Mouse (Mus musculus): ENCODE data around the gene Zfp189. TPM values are rescaled to one million over a fixed set of nuclear protein-coding genes. Genes with fewer than 3 reads are reported as not detected.

Gene Zfp189
- polyA plus RNA-seq, 1 experiment = not detected

DNA sequence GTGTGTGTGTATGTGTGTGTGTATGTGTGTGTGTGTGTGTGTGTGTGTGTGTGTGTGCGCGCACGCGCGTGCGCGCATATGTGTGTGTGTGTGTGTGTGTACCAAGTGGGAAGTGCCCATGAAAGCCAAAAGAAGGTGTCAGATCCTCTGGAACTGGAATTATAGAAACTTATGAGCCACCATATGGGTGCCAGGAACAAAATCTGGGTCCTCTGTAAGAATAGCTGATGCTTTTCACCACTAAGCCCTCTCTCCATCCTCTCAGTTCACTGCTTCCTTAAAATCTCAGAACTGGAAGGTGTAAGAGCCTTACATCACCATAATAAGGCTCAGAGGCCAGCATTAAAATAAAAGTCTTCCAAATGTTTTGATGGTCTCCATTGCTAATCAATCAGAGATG, 36.4 kb downstream of the Zfp189 start:
- H3K4me1 ChIP-seq (ENCODE audit: control insufficient read depth) = peaks cover 3% of the 10 kb centered on the region; the same call in 1 of the 2 replicates
- TF ChIP-seq TAL1 (IDR thresholded peaks at IDR 0.05; ENCODE audit: low read length) (no peak), GATA1 (IDR thresholded peaks at IDR 0.05; ENCODE audit: low read length) (no peak)
- H3K9me3 ChIP-seq (ENCODE audit: control insufficient read depth, low read length) = no peaks in the 10 kb centered on the region
- no peak overlapping the region for H3K4me3 ChIP-seq (replicated peaks)
- H3K36me3 ChIP-seq (ENCODE audit: control insufficient read depth) = no peaks in the 10 kb centered on the region
- H3K27me3 ChIP-seq (ENCODE audit: control insufficient read depth) = 0 out of 2 replicates have a peak, but pooled peaks cover 2% of the 10 kb centered on the region

DNA sequence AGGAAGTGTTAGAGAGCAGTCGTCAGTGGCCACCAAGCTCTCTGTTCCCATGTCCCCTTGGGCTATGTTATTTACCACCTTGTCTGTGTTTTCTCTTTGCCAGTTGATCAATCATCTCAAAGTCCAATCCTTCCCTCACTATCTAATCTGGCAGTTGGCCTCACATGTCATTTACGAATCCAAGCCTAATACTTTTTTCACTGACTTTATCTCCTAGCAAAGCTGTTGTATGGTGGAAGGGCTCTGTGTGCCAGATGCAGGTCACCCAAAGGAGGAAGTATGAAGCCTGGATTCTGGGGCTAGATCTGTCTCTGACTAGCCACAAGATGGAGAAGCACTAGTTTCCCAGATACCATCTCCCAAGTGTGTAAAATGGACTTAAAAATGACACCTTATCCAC, 37.2 kb downstream of the Zfp189 start:
- Histone ChIP-seq H3K36me3 (ENCODE audit: control insufficient read depth) (no peaks in the 10 kb centered on the region), H3K9me3 (ENCODE audit: control insufficient read depth, low read length) (no peaks in the 10 kb centered on the region), H3K4me3 (replicated peaks) (no peak overlapping the region), H3K27me3 (ENCODE audit: control insufficient read depth) (0 out of 2 replicates have a peak, but pooled peaks cover 2% of the 10 kb centered on the region), H3K4me1 (ENCODE audit: control insufficient read depth) (peaks cover 3% of the 10 kb centered on the region; the same call in 1 of the 2 replicates)
- TF ChIP-seq TAL1 (IDR thresholded peaks at IDR 0.05; ENCODE audit: low read length) (no peak), GATA1 (IDR thresholded peaks at IDR 0.05; ENCODE audit: low read length) (no peak)

DNA sequence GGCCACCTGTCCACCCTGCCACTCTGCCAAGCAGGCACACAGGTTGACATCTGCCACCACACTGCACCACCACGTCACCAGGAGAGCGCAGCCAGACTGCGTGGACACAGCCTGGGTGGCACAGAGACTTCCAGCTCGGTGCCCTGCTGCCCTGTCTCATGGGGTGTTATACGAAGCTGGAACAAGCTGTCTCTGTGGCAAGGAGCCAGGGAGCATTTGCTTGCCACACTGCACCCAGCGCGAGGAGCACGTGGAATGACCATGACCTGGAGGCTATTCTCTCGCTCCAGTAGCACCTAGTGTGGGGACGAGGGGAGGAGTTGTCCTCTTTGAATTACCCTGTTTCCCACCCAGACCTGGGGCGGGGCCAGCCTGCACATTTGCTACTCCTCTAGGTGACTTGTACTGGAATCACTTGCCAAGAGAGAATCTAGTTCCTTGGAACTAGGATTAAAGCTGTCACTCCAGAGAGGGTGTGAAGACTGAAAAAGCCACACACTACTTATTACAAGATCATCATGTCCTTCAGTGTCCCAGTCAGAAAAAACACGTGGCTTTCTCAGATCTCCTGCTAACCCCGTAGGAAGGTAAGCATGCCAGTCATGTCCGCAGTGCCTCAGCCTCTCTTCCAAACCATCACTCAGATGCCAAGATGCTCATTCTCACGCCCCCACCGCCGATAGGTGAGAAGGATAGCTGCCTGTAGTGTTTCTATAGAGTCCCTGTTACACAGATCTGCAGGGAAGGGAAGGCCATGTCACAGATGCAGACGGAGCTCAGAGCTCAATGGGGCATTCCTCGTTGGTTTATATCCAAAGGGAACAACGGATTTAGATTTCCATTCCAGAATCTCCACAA, 39.2 kb downstream of the Zfp189 start:
- 0 out of 2 replicates have a peak, but pooled peaks cover 2% of the 10 kb centered on the region for H3K27me3 ChIP-seq (ENCODE audit: control insufficient read depth)
- H3K9me3 ChIP-seq (ENCODE audit: control insufficient read depth, low read length) = no peaks in the 10 kb centered on the region
- peaks cover 3% of the 10 kb centered on the region; the same call in 1 of the 2 replicates for H3K4me1 ChIP-seq (ENCODE audit: control insufficient read depth)
- no peak overlapping the region for H3K4me3 ChIP-seq (replicated peaks)
- H3K36me3 ChIP-seq (ENCODE audit: control insufficient read depth) = no peaks in the 10 kb centered on the region
- TF ChIP-seq GATA1 (IDR thresholded peaks at IDR 0.05; ENCODE audit: low read length) (no peak), TAL1 (IDR thresholded peaks at IDR 0.05; ENCODE audit: low read length) (no peak)

DNA sequence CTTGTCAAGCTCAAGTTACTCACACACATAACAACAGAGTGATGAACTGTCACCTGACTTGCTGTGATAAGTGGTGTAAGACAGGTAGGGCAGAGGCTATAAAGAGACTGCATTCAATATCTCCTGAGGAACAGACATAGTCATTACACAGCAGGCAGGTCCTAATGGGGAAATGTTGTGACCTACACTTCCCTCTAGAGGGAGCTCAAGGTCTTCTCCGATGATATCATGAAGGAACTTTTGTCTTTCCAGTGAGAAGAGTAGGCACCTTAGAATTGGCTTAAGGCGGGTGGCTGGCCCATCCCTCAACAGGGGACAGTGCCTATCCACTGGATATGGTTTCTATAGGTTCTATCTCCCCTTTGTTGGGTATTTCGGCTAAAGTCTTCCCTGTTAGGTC, 46.6 kb downstream of the Zfp189 start:
- H3K27me3 ChIP-seq (ENCODE audit: control insufficient read depth) = no peaks in the 10 kb centered on the region
- H3K36me3 ChIP-seq (ENCODE audit: control insufficient read depth) = no peaks in the 10 kb centered on the region
- no peaks in the 10 kb centered on the region; the same call in 1 of the 2 replicates for H3K4me1 ChIP-seq (ENCODE audit: control insufficient read depth)
- no peaks in the 10 kb centered on the region for H3K9me3 ChIP-seq (ENCODE audit: control insufficient read depth, low read length)
- TF ChIP-seq GATA1 (IDR thresholded peaks at IDR 0.05; ENCODE audit: low read length) (no peak), TAL1 (IDR thresholded peaks at IDR 0.05; ENCODE audit: low read length) (no peak)
- H3K4me3 ChIP-seq (replicated peaks) = no peak overlapping the region

DNA sequence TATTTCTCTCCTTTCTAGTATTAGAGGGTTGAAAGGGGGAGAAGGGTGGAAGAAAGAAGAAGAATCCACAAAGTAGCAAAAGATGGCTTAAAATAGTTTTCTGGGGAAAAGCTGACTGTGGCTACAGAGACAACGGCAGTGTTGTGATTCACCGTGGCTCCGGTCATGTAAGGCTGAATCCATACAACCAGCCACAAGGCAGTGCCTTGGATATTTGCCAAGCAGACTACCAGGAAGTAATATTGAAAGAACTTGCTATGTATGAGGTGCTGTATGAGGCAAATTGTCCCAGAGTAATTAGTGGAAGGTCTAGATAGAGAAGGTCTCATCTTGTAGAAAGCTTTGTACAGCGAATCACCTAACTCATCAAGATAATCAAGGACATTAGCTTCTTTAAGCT, 51.2 kb downstream of the Zfp189 start:
- Histone ChIP-seq H3K27me3 (ENCODE audit: control insufficient read depth) (no peaks in the 10 kb centered on the region), H3K9me3 (ENCODE audit: control insufficient read depth, low read length) (no peaks in the 10 kb centered on the region), H3K4me1 (ENCODE audit: control insufficient read depth) (no peaks in the 10 kb centered on the region; the same call in 1 of the 2 replicates), H3K4me3 (replicated peaks) (no peak overlapping the region), H3K36me3 (ENCODE audit: control insufficient read depth) (no peaks in the 10 kb centered on the region)
- TF ChIP-seq GATA1 (IDR thresholded peaks at IDR 0.05; ENCODE audit: low read length) = no peak
- TF ChIP-seq TAL1 (IDR thresholded peaks at IDR 0.05; ENCODE audit: low read length) = no peak

Other genes starting within 250 kb of the Zfp189 start
- not detected in 2 replicates for gene Acnat2, start 113.0 kb upstream of the Zfp189 start, polyA plus RNA-seq (2012)
- gene Acnat1, start 47.3 kb upstream of the Zfp189 start, polyA plus RNA-seq (2012) = not detected in 2 replicates
- not detected in 2 replicates for gene Baat, start 14.6 kb upstream of the Zfp189 start, polyA plus RNA-seq (2012)
- gene Mrpl50, start 83 bp upstream of the Zfp189 start, polyA plus RNA-seq (2012) = 0.15 and 0.29 TPM in 2 replicates
- gene Aldob, start 28.4 kb downstream of the Zfp189 start, polyA plus RNA-seq (2012) = 0.04 TPM in 1 of 2 replicates, not detected in the other
- 0.20 and 0.23 TPM in 2 replicates for gene Tmem246, start 76.7 kb downstream of the Zfp189 start, polyA plus RNA-seq (2012)
- 0.76 and 0.90 TPM in 2 replicates for gene Rnf20, start 110.8 kb downstream of the Zfp189 start, polyA plus RNA-seq (2012)
- gene Ppp3r2, start 160.8 kb downstream of the Zfp189 start, polyA plus RNA-seq (2012) = not detected in 2 replicates

Measured in erythroblast, embryonic 14.5 days (primary cell).